Mouse (Mus musculus): Measurements from ENCODE around the gene Scd4.

DNA sequence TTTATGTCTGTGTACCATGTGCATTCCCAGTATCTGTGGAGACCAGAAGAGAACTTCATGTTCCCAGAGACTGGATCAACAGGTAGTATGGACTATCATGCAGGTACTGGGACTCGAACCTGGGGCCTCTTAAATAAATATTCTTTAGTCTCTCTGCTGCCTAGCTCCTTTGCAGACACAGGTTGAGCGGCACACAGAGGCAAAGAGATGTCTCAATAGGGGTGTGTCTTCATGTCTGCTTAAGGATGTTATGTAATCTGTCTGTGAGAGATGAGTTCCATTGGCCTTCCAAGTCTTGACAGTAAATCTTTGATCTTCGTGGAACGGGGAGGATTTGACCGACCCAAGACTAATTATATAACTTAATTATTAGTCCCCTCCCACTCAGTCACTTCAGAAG is 37.3 kb downstream of the Scd4 start:
- TF ChIP-seq CTCF (IDR thresholded peaks at IDR 0.05; ENCODE audit: insufficient read depth, low read depth, low read length) (no peak), POLR2A (IDR thresholded peaks at IDR 0.05; ENCODE audit: insufficient read depth, low read depth, low read length) (no peak)

All from olfactory bulb, adult 2 months (tissue).